Mouse (Mus musculus) liver, embryonic 15.5 days (tissue): ENCODE measurements around the gene Eif4g3. TPM values are rescaled to one million over a fixed set of nuclear protein-coding genes. Genes with fewer than 3 reads are reported as not detected.

Experiments
- ATAC-seq: fragments of 200-750 bp; cut with Nextera tagmentation; 2 replicates; pipeline ENCODE4 v1.8.0; 2017; ENCODE audit warnings: moderate number of reproducible peaks, mild to moderate bottlenecking, moderate library complexity; ENCODE audit not compliant: insufficient read depth
- H3K27ac ChIP-seq: fragments of 300-500 bp; sonication (generic); replicated peaks from 2 replicates; pipeline ENCODE4 v1.5.1; 2015; ENCODE audit warnings: mild to moderate bottlenecking, inconsistent platforms
- H3K27me3 ChIP-seq: fragments of 300-500 bp; sonication (generic); 2 replicates; pipeline ENCODE4 v1.6.1; 2015; ENCODE audit warnings: mild to moderate bottlenecking, inconsistent platforms
- H3K36me3 ChIP-seq: fragments of 300-500 bp; sonication (generic); replicated peaks from 2 replicates; pipeline ENCODE4 v1.6.1; 2015; ENCODE audit warnings: moderate library complexity, mild to moderate bottlenecking, inconsistent platforms
- H3K4me1 ChIP-seq: fragments of 300-500 bp; sonication (generic); replicated peaks from 2 replicates; pipeline ENCODE4 v1.6.1; 2015; ENCODE audit warnings: inconsistent platforms
- H3K4me2 ChIP-seq: fragments of 300-500 bp; sonication (generic); 2 replicates; pipeline ENCODE4 v1.6.1; 2015; ENCODE audit warnings: moderate library complexity, mild to moderate bottlenecking, inconsistent platforms
- H3K4me3 ChIP-seq: fragments of 300-500 bp; sonication (generic); replicated peaks from 2 replicates; pipeline ENCODE4 v1.5.1; 2015; ENCODE audit warnings: mild to moderate bottlenecking, inconsistent platforms
- H3K9ac ChIP-seq: fragments of 300-500 bp; sonication (generic); 2 replicates; pipeline ENCODE4 v1.6.1; 2015; ENCODE audit warnings: moderate library complexity, mild to moderate bottlenecking, inconsistent platforms
- H3K9me3 ChIP-seq: fragments of 300-500 bp; sonication (generic); replicated peaks from 2 replicates; pipeline ENCODE4 v1.6.1; 2016; ENCODE audit warnings: inconsistent platforms
- WGBS: fragments of 180-500 bp; shearing (Covaris S2); methylation state at CpG from one replicate; pipeline ENCODE4 v1.1.7; 2015; ENCODE audit warnings: mixed read lengths; ENCODE audit not compliant: insufficient replicate concordance; 5-methylcytosine and 5-hydroxymethylcytosine counted together
- polyA plus RNA-seq: library from polyadenylated mRNA; unstranded; fragments of >200 nt; fragmentation: Nextera tagmentation; extraction: Ambion mirVana; gene quantifications from 2 replicates; pipeline ENCODE4 v1.2.1, GENCODE M21; 2015

The Eif4g3 gene
- polyA plus RNA-seq, 1 experiment from 2014 or later = 6.3 TPM

DNA sequence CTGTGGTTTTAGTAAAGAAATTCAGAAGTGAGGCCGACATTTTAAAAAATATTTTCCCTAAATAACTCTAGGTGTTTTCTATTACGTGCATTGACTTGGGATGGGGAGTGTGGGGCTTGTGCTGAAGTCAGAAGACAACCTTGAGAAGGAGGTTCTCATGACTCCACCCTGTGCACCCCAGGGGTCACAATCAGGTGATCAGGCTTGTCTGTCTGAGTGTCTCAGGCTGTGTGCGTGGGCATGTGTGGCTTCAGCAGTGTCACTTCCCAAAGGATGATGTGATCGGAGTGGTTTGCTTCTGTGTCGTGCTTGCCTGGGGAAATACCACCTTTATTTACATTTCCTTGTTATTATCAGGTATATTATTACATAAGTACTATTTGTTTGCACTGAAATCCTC lies 226.5 kb downstream of the Eif4g3 start:
- peak overlapping the region; percentile 92 for H3K4me3 ChIP-seq
- H3K27ac ChIP-seq = peak overlapping the region; percentile 97
- 58% methylated on average over 5 of the region's 5 CpGs for WGBS
- no peaks in the 10 kb centered on the region for H3K9me3 ChIP-seq
- peak overlapping the region; percentile 47; the same call in 1 of the 2 replicates for H3K9ac ChIP-seq
- ATAC-seq = no peak
- no peaks in the 10 kb centered on the region for H3K27me3 ChIP-seq
- peak overlapping the region; percentile 79 for H3K4me2 ChIP-seq
- H3K36me3 ChIP-seq = peaks cover 34% of the 10 kb centered on the region
- H3K4me1 ChIP-seq = peaks cover 57% of the 10 kb centered on the region

DNA sequence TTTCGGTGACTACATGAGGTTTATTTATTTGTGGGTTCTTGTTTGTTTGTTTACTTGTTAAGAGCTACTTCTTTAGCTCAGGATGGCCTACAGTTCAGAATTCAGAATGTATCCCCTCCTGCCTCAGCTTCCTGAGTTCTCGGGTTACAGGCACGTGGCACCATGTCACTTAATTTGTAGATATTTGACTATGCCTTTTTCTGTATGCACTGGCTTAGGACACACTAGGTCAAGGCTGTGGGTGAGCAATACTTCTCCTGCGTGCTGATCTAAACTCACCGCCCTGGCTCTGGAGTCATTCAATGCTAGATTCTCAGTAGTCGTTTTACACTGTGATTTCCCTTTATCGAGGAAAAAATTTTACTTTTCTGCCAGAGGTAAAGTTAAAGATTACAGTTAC lies 227.9 kb downstream of the Eif4g3 start:
- 33% methylated on average over 7 of the region's 7 CpGs for WGBS
- peak overlapping the region; percentile 13; the same call in 1 of the 2 replicates for H3K9ac ChIP-seq
- no peaks in the 10 kb centered on the region for H3K27me3 ChIP-seq
- no peak overlapping the region for H3K27ac ChIP-seq
- H3K4me2 ChIP-seq = peak overlapping the region; percentile 79
- H3K9me3 ChIP-seq = no peaks in the 10 kb centered on the region
- peaks cover 48% of the 10 kb centered on the region for H3K36me3 ChIP-seq
- ATAC-seq = no peak
- H3K4me3 ChIP-seq = no peak overlapping the region
- H3K4me1 ChIP-seq = peaks cover 50% of the 10 kb centered on the region

DNA sequence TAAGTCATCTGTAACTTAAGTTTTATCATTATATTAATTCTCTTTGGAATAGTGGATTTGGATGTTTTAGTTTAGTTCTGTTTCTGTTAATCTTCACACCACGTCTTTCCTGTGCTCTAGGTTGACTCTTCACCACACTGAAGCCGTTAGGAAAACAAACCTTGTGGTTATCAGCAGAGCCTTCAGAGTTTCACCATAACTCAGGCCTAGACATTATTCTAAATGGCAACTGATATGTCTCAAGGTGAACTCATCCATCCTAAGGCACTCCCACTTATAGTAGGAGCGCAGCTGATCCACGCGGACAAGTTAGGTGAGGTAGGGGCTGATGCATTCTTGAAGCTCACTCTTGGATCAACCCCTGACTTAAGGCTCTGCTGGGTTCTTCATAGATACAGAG lies 228.6 kb downstream of the Eif4g3 start:
- H3K27ac ChIP-seq = no peak overlapping the region
- H3K27me3 ChIP-seq = no peaks in the 10 kb centered on the region
- no peaks in the 10 kb centered on the region for H3K9me3 ChIP-seq
- ATAC-seq = no peak
- no peak overlapping the region for H3K9ac ChIP-seq
- H3K36me3 ChIP-seq = peaks cover 55% of the 10 kb centered on the region
- H3K4me1 ChIP-seq = peaks cover 45% of the 10 kb centered on the region
- no peak overlapping the region for H3K4me3 ChIP-seq
- H3K4me2 ChIP-seq = peak overlapping the region; percentile 79; the same call in 1 of the 2 replicates
- WGBS = 50% methylated on average over 5 of the region's 5 CpGs

DNA sequence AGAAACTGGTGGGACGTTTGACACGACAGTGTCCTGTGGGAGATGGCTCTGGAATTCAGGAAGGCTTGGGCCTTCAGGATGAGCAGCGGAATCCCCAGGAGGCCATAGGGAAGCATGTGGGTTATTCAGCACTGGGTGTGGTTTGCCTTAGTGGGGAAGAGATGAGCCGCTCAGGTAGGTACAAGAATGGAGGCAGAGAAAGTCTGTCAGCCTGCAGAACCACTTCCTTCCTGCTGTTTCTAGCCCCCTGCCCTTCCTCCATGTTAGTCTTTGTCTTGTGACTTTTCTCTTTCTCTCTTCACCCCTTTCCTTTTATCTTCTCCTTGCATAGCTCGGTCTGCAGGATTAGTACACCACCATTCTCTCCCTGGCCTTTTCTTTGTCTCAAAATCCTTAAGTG lies 229.6 kb downstream of the Eif4g3 start:
- ATAC-seq = no peak
- no peak overlapping the region for H3K9ac ChIP-seq
- no peak overlapping the region for H3K27ac ChIP-seq
- no peak overlapping the region for H3K4me2 ChIP-seq
- no peaks in the 10 kb centered on the region for H3K9me3 ChIP-seq
- no peak overlapping the region for H3K4me3 ChIP-seq
- H3K36me3 ChIP-seq = peaks cover 64% of the 10 kb centered on the region
- peaks cover 45% of the 10 kb centered on the region for H3K4me1 ChIP-seq
- no peaks in the 10 kb centered on the region for H3K27me3 ChIP-seq
- WGBS = 64% methylated on average over 5 of the region's 5 CpGs

DNA sequence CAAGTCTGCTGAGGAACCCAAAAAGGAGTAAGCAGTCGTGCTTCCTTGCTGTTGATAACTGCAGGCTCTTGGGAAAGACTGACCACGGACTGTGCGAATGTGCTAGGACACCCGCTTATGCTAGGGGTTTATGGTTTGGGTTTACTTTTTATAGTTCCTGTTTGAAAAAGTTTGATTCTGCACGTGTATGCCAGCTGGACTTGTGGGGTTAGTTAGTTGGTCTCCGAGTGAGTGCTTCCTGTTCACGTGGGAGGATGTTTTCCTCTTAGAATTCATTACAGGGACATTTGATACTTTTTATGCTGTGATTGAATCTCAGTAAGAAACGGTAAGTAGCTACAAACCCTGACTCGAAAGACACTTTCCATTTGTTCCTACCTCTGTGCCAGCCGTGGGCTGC lies 230.8 kb downstream of the Eif4g3 start:
- ATAC-seq = no peak
- Histone ChIP-seq H3K36me3 (peaks cover 77% of the 10 kb centered on the region), H3K27ac (no peak overlapping the region), H3K4me1 (peaks cover 37% of the 10 kb centered on the region), H3K4me2 (no peak overlapping the region), H3K9me3 (no peaks in the 10 kb centered on the region), H3K4me3 (no peak overlapping the region), H3K9ac (no peak overlapping the region), H3K27me3 (no peaks in the 10 kb centered on the region)
- 76% methylated on average over 10 of the region's 10 CpGs for whole genome bisulfite sequencing

DNA sequence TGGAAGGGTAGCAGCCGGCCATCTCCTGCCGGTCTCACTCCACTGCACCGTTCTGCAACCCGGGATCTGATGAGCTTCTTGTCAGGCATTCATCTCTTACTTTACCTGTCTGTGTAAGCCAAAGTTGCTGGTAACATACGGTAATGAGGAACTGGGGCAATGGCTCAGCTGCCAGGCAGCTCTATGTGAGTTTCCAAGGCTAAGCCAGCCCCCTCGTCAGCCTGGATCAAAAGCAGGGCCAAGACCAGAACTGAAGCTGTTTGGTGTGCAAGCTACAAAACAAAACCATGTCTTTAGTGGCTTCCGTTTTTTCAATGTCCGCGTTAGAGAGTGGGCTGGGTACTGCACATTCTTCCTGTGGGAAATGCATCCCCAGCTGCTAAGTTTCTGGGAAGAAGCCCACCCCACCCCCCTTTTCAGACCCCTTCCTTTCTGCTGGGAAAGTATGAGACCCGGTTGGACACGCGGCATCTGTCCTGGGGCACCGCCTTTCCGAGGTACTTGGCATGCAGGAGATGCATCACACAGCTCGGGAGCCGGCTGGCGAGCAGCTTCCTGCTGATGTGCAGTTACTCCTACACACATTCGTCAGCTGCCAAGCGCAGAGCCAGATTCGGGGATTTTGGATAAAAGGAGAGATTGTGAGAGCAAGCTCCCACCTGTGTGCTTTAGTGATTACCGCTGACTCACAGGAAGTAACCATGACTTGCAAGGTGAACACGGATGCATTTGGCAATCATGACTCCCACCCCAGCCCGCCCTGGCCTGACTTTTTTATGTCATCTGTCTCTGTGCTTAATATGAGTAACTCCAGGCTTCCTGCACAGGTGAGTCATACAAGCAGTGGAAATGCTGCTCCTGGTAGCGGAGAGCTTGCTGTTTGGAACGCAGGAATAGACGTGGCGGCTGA lies 254.2 kb downstream of the Eif4g3 start:
- peaks cover 33% of the 10 kb centered on the region for H3K27me3 ChIP-seq
- H3K9ac ChIP-seq = no peak overlapping the region
- H3K36me3 ChIP-seq = peaks cover 60% of the 10 kb centered on the region
- H3K4me3 ChIP-seq = no peak overlapping the region
- peaks cover 27% of the 10 kb centered on the region for H3K4me1 ChIP-seq
- H3K4me2 ChIP-seq = no peak overlapping the region
- WGBS = 75% methylated on average over 27 of the region's 27 CpGs
- no peak overlapping the region for H3K27ac ChIP-seq
- ATAC-seq = no peak
- no peaks in the 10 kb centered on the region for H3K9me3 ChIP-seq

DNA sequence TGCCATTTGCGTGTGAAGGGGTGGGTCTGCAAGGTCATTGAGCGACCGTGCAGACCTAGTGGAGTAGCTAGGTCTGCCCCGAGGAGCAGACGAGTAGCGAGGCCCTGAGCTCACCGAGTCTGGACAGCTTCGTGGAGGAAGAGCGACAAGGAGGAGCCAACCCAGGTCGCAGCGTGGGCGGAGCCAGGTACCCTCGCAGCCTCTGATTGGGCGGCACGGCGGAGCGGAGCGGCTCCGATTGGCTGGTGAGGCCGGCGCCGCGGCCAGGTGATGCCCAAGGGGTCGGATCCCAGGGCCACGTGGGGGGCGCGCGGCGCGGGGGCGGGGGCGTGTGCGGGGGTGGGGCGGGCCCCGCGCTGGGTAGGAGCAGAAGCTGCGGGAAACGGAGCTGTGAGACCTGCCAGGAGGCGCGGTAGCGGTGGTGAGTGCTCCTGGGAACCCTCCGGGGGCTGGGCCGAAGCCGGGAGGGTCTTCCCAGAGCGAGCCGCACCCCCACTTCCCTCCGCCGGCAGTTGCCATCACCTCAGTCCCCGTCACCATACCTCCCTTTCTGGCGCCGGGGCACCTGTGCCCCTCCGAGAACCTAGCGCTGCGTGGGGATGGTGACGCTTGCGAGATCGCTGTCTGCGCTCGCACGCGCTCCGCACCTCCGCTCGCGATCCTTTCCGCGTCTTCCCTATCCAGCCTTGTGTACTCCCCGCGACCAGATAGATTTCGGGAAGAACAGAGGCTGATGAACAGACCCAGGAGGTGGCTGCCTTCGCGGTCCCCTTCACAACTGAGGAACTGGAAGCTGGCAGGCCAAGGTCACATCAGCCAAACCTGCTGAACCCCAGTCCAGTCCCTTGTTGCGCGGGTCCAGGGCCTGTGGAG lies 257.5 kb downstream of the Eif4g3 start, which contains the start of the genes Sh2d5 and Kif17:
Gene Sh2d5, plus strand, starts transcription at position 316 of the 873 bp plus-strand sequence.
Gene Kif17, plus strand, starts transcription at position 348 of the 873 bp plus-strand sequence.
- peaks cover 27% of the 10 kb centered on the region for H3K36me3 ChIP-seq
- no peaks in the 10 kb centered on the region for H3K9me3 ChIP-seq
- H3K4me1 ChIP-seq = peaks cover 29% of the 10 kb centered on the region
- peak within 1 kb of the TSS; percentile 53 for H3K4me3 ChIP-seq
- under 1% methylated on average over 68 of the region's 74 CpGs for WGBS
- H3K27ac ChIP-seq = no peak within 1 kb of the TSS
- peak; percentile 81 for ATAC-seq
- peak within 1 kb of the TSS; percentile 27; the same call in 1 of the 2 replicates for H3K9ac ChIP-seq
- peak within 1 kb of the TSS; percentile 86 for H3K4me2 ChIP-seq
- peaks cover 57% of the 10 kb centered on the region for H3K27me3 ChIP-seq

DNA sequence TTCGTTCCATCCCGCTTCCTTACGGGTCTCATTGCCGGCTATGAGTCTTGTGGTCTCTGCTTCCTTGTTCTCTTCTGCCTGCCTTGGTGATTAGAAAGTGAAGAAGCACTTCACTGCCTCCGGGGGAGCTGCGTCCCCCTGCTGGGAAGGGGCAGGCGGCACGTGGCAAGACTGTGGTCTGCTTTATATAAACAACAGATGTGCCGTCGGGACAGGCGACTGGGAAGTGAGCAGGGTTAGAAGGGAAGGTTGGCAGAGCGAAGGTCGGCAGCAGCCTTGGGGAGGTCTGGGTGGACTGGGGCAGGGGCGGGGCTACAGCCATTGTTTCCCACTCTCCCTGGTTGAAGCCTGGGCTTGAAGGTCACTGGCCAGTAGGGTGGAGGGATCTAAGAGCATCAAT lies 259.0 kb downstream of the Eif4g3 start:
- Histone ChIP-seq H3K36me3 (peaks cover 12% of the 10 kb centered on the region), H3K4me3 (peak overlapping the region; percentile 23), H3K27me3 (peaks cover 64% of the 10 kb centered on the region), H3K9me3 (no peaks in the 10 kb centered on the region), H3K4me2 (peak overlapping the region; percentile 45), H3K4me1 (peaks cover 31% of the 10 kb centered on the region), H3K9ac (no peak overlapping the region), H3K27ac (no peak overlapping the region)
- ATAC-seq = no peak
- under 1% methylated on average over 14 of the region's 14 CpGs for WGBS

DNA sequence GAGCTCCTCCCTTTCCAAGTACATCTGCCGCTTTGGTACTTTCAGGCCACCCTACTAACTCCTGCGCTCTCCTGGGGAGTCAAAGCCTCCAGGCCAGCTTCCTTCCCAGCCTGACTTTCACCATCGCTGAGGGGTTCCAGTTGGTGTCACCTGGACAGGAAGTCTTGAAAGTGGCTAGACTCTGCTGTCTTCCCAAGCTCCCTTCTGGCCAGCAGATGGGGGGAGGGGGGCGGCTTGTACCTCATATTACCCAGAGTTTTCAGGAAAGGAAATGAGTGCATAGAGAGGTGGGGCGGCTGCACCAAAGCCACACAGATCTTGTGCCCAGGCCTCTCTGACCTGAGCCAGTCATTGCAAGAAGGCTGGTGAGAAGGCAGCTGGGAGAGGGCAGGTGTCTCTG lies 259.4 kb downstream of the Eif4g3 start:
- Histone ChIP-seq H3K9me3 (no peaks in the 10 kb centered on the region), H3K27ac (no peak overlapping the region), H3K36me3 (peaks cover 8% of the 10 kb centered on the region), H3K4me1 (peaks cover 35% of the 10 kb centered on the region), H3K4me3 (no peak overlapping the region), H3K27me3 (peaks cover 69% of the 10 kb centered on the region), H3K4me2 (peak overlapping the region; percentile 45), H3K9ac (no peak overlapping the region)
- 25% methylated on average over 5 of the region's 5 CpGs for WGBS
- ATAC-seq = no peak

DNA sequence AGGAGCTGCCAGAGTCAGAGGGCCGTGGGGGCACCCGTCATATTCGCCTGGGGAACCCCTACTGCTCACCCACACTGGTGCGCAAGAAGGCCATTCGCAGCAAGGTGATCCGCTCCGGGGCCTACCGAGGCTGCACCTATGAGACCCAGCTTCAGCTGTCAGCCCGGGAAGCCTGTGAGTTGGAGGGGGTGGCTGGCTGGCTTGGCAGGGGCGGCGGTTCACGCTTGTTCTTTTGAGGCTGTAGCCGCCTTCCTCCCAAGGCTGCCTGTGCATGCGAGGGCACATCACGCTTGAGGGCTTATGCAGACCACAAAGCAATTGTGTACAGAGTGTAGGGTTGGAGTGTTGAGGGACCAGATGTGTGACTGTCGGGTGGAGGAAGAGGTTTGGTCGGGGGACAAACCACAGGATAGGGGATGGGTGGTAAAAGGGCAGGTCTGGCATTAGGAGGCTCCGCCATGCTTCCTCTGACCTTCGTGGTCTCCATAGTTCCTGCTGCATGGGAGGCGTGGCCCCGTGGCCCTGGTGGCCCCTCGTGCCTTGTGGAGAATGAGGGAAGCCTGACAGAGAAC lies 264.4 kb downstream of the Eif4g3 start:
- H3K9me3 ChIP-seq = no peaks in the 10 kb centered on the region
- no peak overlapping the region for H3K4me2 ChIP-seq
- WGBS = 33% methylated on average over 22 of the region's 22 CpGs
- H3K27me3 ChIP-seq = peaks cover 56% of the 10 kb centered on the region
- H3K27ac ChIP-seq = no peak overlapping the region
- H3K36me3 ChIP-seq = no peaks in the 10 kb centered on the region
- H3K9ac ChIP-seq = no peak overlapping the region
- peaks cover 14% of the 10 kb centered on the region for H3K4me1 ChIP-seq
- ATAC-seq = no peak
- no peak overlapping the region for H3K4me3 ChIP-seq
